Mouse (Mus musculus) G1E (cell line): ENCODE data around the gene Foxj2.

ENCODE experiments used
- CTCF ChIP-seq: IDR thresholded peaks from 2 replicates; pipeline ENCODE4 v1.5.1; 2012; ENCODE audit warnings: low read depth, low read length, inconsistent platforms, mixed read lengths
- GATA1 ChIP-seq: IDR thresholded peaks from 2 replicates; pipeline ENCODE4 v1.6.1; 2012; ENCODE audit warnings: borderline replicate concordance, low read length, inconsistent platforms, mixed read lengths
- GATA2 ChIP-seq: IDR thresholded peaks from 2 replicates; pipeline ENCODE4 v1.6.1; 2012; ENCODE audit warnings: low read depth, low read length, inconsistent platforms, borderline replicate concordance

DNA sequence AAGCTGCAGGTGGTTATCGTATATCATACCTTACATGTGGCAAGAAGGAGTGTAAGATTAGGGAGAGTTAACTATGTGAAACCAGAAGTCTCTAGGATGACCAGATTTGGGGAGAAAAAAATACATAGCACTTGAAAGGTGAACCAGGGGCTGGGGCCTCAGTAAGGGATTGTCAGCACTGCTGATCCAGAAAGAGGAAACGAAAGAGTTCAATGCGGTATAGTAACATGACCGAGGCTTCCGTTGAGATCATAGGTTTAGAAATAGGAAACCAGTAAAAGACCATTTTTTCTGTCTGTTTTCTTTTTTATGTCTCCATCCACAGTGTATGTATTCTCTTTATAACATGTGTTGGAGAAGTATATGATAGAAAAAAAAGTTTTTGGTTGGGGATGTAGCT is 53.1 kb downstream of the Foxj2 start:
- TF ChIP-seq CTCF (no peak), GATA1 (no peak), GATA2 (no peak)
